Mouse (Mus musculus) bone marrow, adult 2 months (tissue): Measurements from ENCODE around the gene Smad5.

Experiments used
- CTCF ChIP-seq: fragments of 200-500 bp; IDR thresholded peaks from 2 replicates; pipeline ENCODE4 v1.5.1; 2011; ENCODE audit warnings: low read length, control low read depth; ENCODE audit not compliant: control insufficient read depth, insufficient read depth
- POLR2A ChIP-seq: fragments of 200-500 bp; IDR thresholded peaks from 2 replicates; pipeline ENCODE4 v1.6.1; 2011; ENCODE audit warnings: low read depth, mild to moderate bottlenecking, control low read depth, low read length, borderline replicate concordance; ENCODE audit not compliant: control insufficient read depth

GRCm38 (mm10) chr13:56790683-56791082 is 87.9 kb downstream of the Smad5 start:
- TF ChIP-seq POLR2A, result no peak
- TF ChIP-seq CTCF, result no peak
